Mouse (Mus musculus) heart, embryonic 12.5 days (tissue): ENCODE data around the gene Slc35e3. TPM values are rescaled to one million over a fixed set of nuclear protein-coding genes. Genes with fewer than 3 reads are reported as not detected.

Source experiments
- ATAC-seq: fragments of 200-750 bp; cut with Nextera tagmentation; 2 replicates; pipeline ENCODE4 v1.8.0; 2017; ENCODE audit warnings: moderate TSS enrichment, moderate library complexity; ENCODE audit not compliant: insufficient number of reproducible peaks, low FRiP score
- H3K27ac ChIP-seq: fragments of 300-500 bp; sonication (generic); 2 replicates; pipeline ENCODE4 v1.5.1; 2016; ENCODE audit warnings: mild to moderate bottlenecking, moderate library complexity; ENCODE audit not compliant: poor library complexity, severe bottlenecking
- H3K27me3 ChIP-seq: fragments of 300-500 bp; sonication (generic); replicated peaks from 2 replicates; pipeline ENCODE4 v1.6.1; 2016; ENCODE audit warnings: mild to moderate bottlenecking, moderate library complexity
- H3K36me3 ChIP-seq: fragments of 300-500 bp; sonication (generic); 2 replicates; pipeline ENCODE4 v1.6.1; 2016; ENCODE audit warnings: mild to moderate bottlenecking, moderate library complexity
- H3K4me1 ChIP-seq: fragments of 300-500 bp; sonication (generic); replicated peaks from 2 replicates; pipeline ENCODE4 v1.6.1; 2016; ENCODE audit warnings: mild to moderate bottlenecking
- H3K4me2 ChIP-seq: fragments of 300-500 bp; sonication (generic); 2 replicates; pipeline ENCODE4 v1.6.1; 2016; ENCODE audit warnings: mild to moderate bottlenecking, moderate library complexity
- H3K4me3 ChIP-seq: fragments of 300-500 bp; sonication (generic); 2 replicates; pipeline ENCODE4 v1.5.1; 2016; ENCODE audit warnings: mild to moderate bottlenecking
- H3K9ac ChIP-seq: fragments of 300-500 bp; sonication (generic); 2 replicates; pipeline ENCODE4 v1.6.1; 2016; ENCODE audit warnings: mild to moderate bottlenecking, moderate library complexity
- H3K9me3 ChIP-seq: fragments of 300-500 bp; sonication (generic); replicated peaks from 2 replicates; pipeline ENCODE4 v1.6.1; 2016; ENCODE audit warnings: mild to moderate bottlenecking, moderate library complexity
- WGBS: fragments of 180-500 bp; shearing (Covaris S2); methylation state at CpG from one replicate; pipeline ENCODE4 v1.1.7; 2016; 5-methylcytosine and 5-hydroxymethylcytosine counted together
- polyA plus RNA-seq: library from polyadenylated mRNA; unstranded; fragments of >200 nt; fragmentation: Nextera tagmentation; extraction: Ambion mirVana; gene quantifications from 2 replicates; pipeline ENCODE4 v1.2.1, GENCODE M21; 2016

Gene Slc35e3
- polyA plus RNA-seq, 1 experiment from 2014 or later = 13.0 TPM

- 90% methylated on average over 10 of the region's 10 CpGs for WGBS
- H3K27ac ChIP-seq = no peak overlapping the region
- no peak overlapping the region for H3K9ac ChIP-seq
- peaks cover 84% of the 10 kb centered on the region for H3K36me3 ChIP-seq
- H3K4me3 ChIP-seq = no peak overlapping the region
- H3K4me2 ChIP-seq = no peak overlapping the region
- ATAC-seq = no peak
- H3K9me3 ChIP-seq = no peaks in the 10 kb centered on the region
- H3K27me3 ChIP-seq = no peaks in the 10 kb centered on the region
- H3K4me1 ChIP-seq = no peaks in the 10 kb centered on the region
Measured at GRCm38 (mm10) chr10:117767286-117768140, 21.3 kb upstream of the Slc35e3 start.

GRCm38 (mm10) chr10:117766896-117767160, 20.7 kb upstream of the Slc35e3 start:
- no peak overlapping the region for H3K9ac ChIP-seq
- no peaks in the 10 kb centered on the region for H3K9me3 ChIP-seq
- peaks cover 86% of the 10 kb centered on the region for H3K36me3 ChIP-seq
- no peaks in the 10 kb centered on the region for H3K4me1 ChIP-seq
- no peak overlapping the region for H3K4me3 ChIP-seq
- no peak overlapping the region for H3K27ac ChIP-seq
- ATAC-seq = no peak
- 96% methylated on average over 5 of the region's 5 CpGs for WGBS
- no peak overlapping the region for H3K4me2 ChIP-seq
- no peaks in the 10 kb centered on the region for H3K27me3 ChIP-seq

- H3K9ac ChIP-seq = no peak overlapping the region
- H3K9me3 ChIP-seq = no peaks in the 10 kb centered on the region
- H3K27ac ChIP-seq = no peak overlapping the region
- H3K27me3 ChIP-seq = no peaks in the 10 kb centered on the region
- no peak overlapping the region for H3K4me2 ChIP-seq
- 90% methylated on average over 16 of the region's 16 CpGs for WGBS
- ATAC-seq = no peak
- H3K36me3 ChIP-seq = peaks cover 86% of the 10 kb centered on the region
- H3K4me1 ChIP-seq = no peaks in the 10 kb centered on the region
- no peak overlapping the region for H3K4me3 ChIP-seq
Measured at GRCm38 (mm10) chr10:117766111-117766895, 20.1 kb upstream of the Slc35e3 start.

GRCm38 (mm10) chr10:117765116-117765894, 19.1 kb upstream of the Slc35e3 start:
- Histone ChIP-seq H3K9ac (no peak overlapping the region), H3K9me3 (no peaks in the 10 kb centered on the region), H3K4me3 (no peak overlapping the region), H3K27ac (no peak overlapping the region), H3K27me3 (no peaks in the 10 kb centered on the region), H3K4me2 (no peak overlapping the region), H3K4me1 (no peaks in the 10 kb centered on the region), H3K36me3 (peaks cover 86% of the 10 kb centered on the region)
- ATAC-seq = no peak
- WGBS = 90% methylated on average over 11 of the region's 11 CpGs

GRCm38 (mm10) chr10:117764598-117764997, 18.4 kb upstream of the Slc35e3 start:
- no peak overlapping the region for H3K27ac ChIP-seq
- peaks cover 86% of the 10 kb centered on the region for H3K36me3 ChIP-seq
- H3K4me3 ChIP-seq = no peak overlapping the region
- H3K4me1 ChIP-seq = no peaks in the 10 kb centered on the region
- H3K27me3 ChIP-seq = no peaks in the 10 kb centered on the region
- no peaks in the 10 kb centered on the region for H3K9me3 ChIP-seq
- ATAC-seq = no peak
- 88% methylated on average over 6 of the region's 6 CpGs for WGBS
- no peak overlapping the region for H3K9ac ChIP-seq
- no peak overlapping the region for H3K4me2 ChIP-seq

- H3K4me3 ChIP-seq = no peak overlapping the region
- H3K4me1 ChIP-seq = no peaks in the 10 kb centered on the region
- 92% methylated on average over 16 of the region's 16 CpGs for WGBS
- ATAC-seq = no peak
- H3K9me3 ChIP-seq = no peaks in the 10 kb centered on the region
- H3K9ac ChIP-seq = no peak overlapping the region
- H3K4me2 ChIP-seq = no peak overlapping the region
- no peaks in the 10 kb centered on the region for H3K27me3 ChIP-seq
- H3K27ac ChIP-seq = no peak overlapping the region
- H3K36me3 ChIP-seq = peaks cover 90% of the 10 kb centered on the region
Measured at GRCm38 (mm10) chr10:117763588-117764190, 17.5 kb upstream of the Slc35e3 start.

- no peaks in the 10 kb centered on the region for H3K4me1 ChIP-seq
- ATAC-seq = no peak
- no peaks in the 10 kb centered on the region for H3K27me3 ChIP-seq
- H3K4me2 ChIP-seq = no peak overlapping the region
- 96% methylated on average over 12 of the region's 12 CpGs for WGBS
- H3K9ac ChIP-seq = no peak overlapping the region
- no peaks in the 10 kb centered on the region for H3K9me3 ChIP-seq
- H3K36me3 ChIP-seq = peaks cover 89% of the 10 kb centered on the region
- no peak overlapping the region for H3K4me3 ChIP-seq
- no peak overlapping the region for H3K27ac ChIP-seq
Measured at GRCm38 (mm10) chr10:117762966-117763365, 16.8 kb upstream of the Slc35e3 start.

- peaks cover 91% of the 10 kb centered on the region for H3K36me3 ChIP-seq
- no peaks in the 10 kb centered on the region for H3K9me3 ChIP-seq
- no peak overlapping the region for H3K27ac ChIP-seq
- H3K4me3 ChIP-seq = no peak overlapping the region
- no peak for ATAC-seq
- WGBS = 89% methylated on average over 2 of the region's 2 CpGs
- H3K9ac ChIP-seq = no peak overlapping the region
- no peaks in the 10 kb centered on the region for H3K4me1 ChIP-seq
- no peak overlapping the region for H3K4me2 ChIP-seq
- no peaks in the 10 kb centered on the region for H3K27me3 ChIP-seq
Measured at GRCm38 (mm10) chr10:117762281-117762830, 16.2 kb upstream of the Slc35e3 start.

GRCm38 (mm10) chr10:117761551-117761950, 15.4 kb upstream of the Slc35e3 start:
- no peaks in the 10 kb centered on the region for H3K4me1 ChIP-seq
- peaks cover 94% of the 10 kb centered on the region for H3K36me3 ChIP-seq
- no peak for ATAC-seq
- H3K9ac ChIP-seq = no peak overlapping the region
- no peak overlapping the region for H3K4me2 ChIP-seq
- no peaks in the 10 kb centered on the region for H3K9me3 ChIP-seq
- no peak overlapping the region for H3K4me3 ChIP-seq
- no peaks in the 10 kb centered on the region for H3K27me3 ChIP-seq
- WGBS = 92% methylated on average over 6 of the region's 6 CpGs
- no peak overlapping the region for H3K27ac ChIP-seq

- no peaks in the 10 kb centered on the region for H3K4me1 ChIP-seq
- no peaks in the 10 kb centered on the region for H3K9me3 ChIP-seq
- H3K4me2 ChIP-seq = no peak overlapping the region
- no peak overlapping the region for H3K27ac ChIP-seq
- H3K36me3 ChIP-seq = peaks cover 93% of the 10 kb centered on the region
- H3K4me3 ChIP-seq = no peak overlapping the region
- H3K9ac ChIP-seq = no peak overlapping the region
- ATAC-seq = no peak
- no peaks in the 10 kb centered on the region for H3K27me3 ChIP-seq
- WGBS = 89% methylated on average over 9 of the region's 9 CpGs
Measured at GRCm38 (mm10) chr10:117760831-117761335, 14.7 kb upstream of the Slc35e3 start.
